Comparison of ENCODE assay signal across 10 mouse cellular contexts in genomic region chr5:149964748-149965147, GRCm38 (mm10). TPM values are rescaled to one million over a fixed set of nuclear protein-coding genes. Genes with fewer than 3 reads are reported as not detected.
A peak's percentile ranks its signal among the peaks of the same experiment; 100 is the strongest.
DNase-seq lines count a peak whose midpoint lies in the region; ATAC-seq lines count a peak whose summit lies in the region.
"Had no signal": no experiment of that assay in that cellular context is flagged by ENCODE, and none has a peak within 500 bp of the region (broad histone marks: within the 10 kb centered on the region; RNA-seq: fewer than 3 reads in every experiment).

No protein-coding gene starts in this region.

- H3K27ac ChIP-seq in embryonic facial prominence, embryonic 13.5 days, result no peak overlapping the region
- no peak overlapping the region for H3K27ac ChIP-seq in embryonic facial prominence, embryonic 10.5 days (replicated peaks)
- H3K27ac ChIP-seq in neural tube, embryonic 11.5 days (ENCODE audit: low read depth, low read length), result no peak overlapping the region
- H3K27ac ChIP-seq in limb, embryonic 13.5 days, result no peak overlapping the region

- H3K4me1 ChIP-seq in embryonic facial prominence, embryonic 13.5 days, result no peaks in the 10 kb centered on the region; the same call in 1 of the 2 replicates
- H3K4me1 ChIP-seq in embryonic facial prominence, embryonic 10.5 days, result peaks cover 8% of the 10 kb centered on the region
- no peaks in the 10 kb centered on the region for H3K4me1 ChIP-seq in neural tube, embryonic 11.5 days (ENCODE audit: control insufficient read depth, insufficient read depth, low read length)
- H3K4me1 ChIP-seq in limb, embryonic 13.5 days, result peaks cover 30% of the 10 kb centered on the region

- H3K4me3 ChIP-seq in embryonic facial prominence, embryonic 13.5 days, result no peak overlapping the region
- H3K4me3 ChIP-seq in embryonic facial prominence, embryonic 10.5 days, result no peak overlapping the region
- H3K4me3 ChIP-seq in neural tube, embryonic 11.5 days (ENCODE audit: low read depth, low read length), result no peak overlapping the region
- peak overlapping the region; percentile 12 for H3K4me3 ChIP-seq in limb, embryonic 13.5 days
- H3K4me3 ChIP-seq: layer of hippocampus, adult 2 months had no signal

- H3K36me3 ChIP-seq in embryonic facial prominence, embryonic 13.5 days, result no peaks in the 10 kb centered on the region
- H3K36me3 ChIP-seq in embryonic facial prominence, embryonic 10.5 days (replicated peaks), result no peaks in the 10 kb centered on the region
- H3K36me3 ChIP-seq in neural tube, embryonic 11.5 days (ENCODE audit: control insufficient read depth, insufficient read depth, low read length), result no peaks in the 10 kb centered on the region
- H3K36me3 ChIP-seq in limb, embryonic 13.5 days, result no peaks in the 10 kb centered on the region

- no peaks in the 10 kb centered on the region for H3K27me3 ChIP-seq in embryonic facial prominence, embryonic 13.5 days
- H3K27me3 ChIP-seq in embryonic facial prominence, embryonic 10.5 days (replicated peaks; ENCODE audit: low read depth, poor library complexity, severe bottlenecking), result no peaks in the 10 kb centered on the region
- H3K27me3 ChIP-seq in neural tube, embryonic 11.5 days (ENCODE audit: control insufficient read depth, insufficient read depth, low read length), result no peaks in the 10 kb centered on the region
- H3K27me3 ChIP-seq in limb, embryonic 13.5 days, result no peaks in the 10 kb centered on the region

- DNase-seq in embryonic facial prominence, embryonic 10.5 days (ENCODE audit: low spot score), result no peak
- no peak for DNase-seq in neural tube, embryonic 11.5 days (ENCODE audit: low spot score)
- DNase-seq in neural tube, embryonic 10.5 days (ENCODE audit: extremely low spot score, low spot score), result no peak
- DNase-seq in adrenal gland, postnatal 10 days, result no peak
- no peak for DNase-seq in cerebellum, postnatal 4 days (ENCODE audit: low spot score in 2 of 2)

- no peak for ATAC-seq in embryonic facial prominence, embryonic 13.5 days (ENCODE audit: insufficient number of reproducible peaks, insufficient read depth, low FRiP score, low TSS enrichment, low read depth)
- ATAC-seq in neural tube, embryonic 11.5 days (ENCODE audit: insufficient read depth, low FRiP score, low TSS enrichment), result no peak
- ATAC-seq in limb, embryonic 13.5 days (ENCODE audit: low FRiP score, low read depth), result no peak
- ATAC-seq in cerebellum, adult (ENCODE audit: insufficient number of reproducible peaks, low FRiP score, low TSS enrichment), result no peak
- ATAC-seq: activated CD4-positive, CD25-positive, alpha-beta regulatory T cell, adult 4 months had no signal

- 17% methylated on average over 13 of the region's 13 CpGs for WGBS in embryonic facial prominence, embryonic 13.5 days
- 27% methylated on average over 13 of the region's 13 CpGs for WGBS in embryonic facial prominence, embryonic 10.5 days
- 27% methylated on average over 13 of the region's 13 CpGs for WGBS in neural tube, embryonic 11.5 days
- 8% methylated on average over 13 of the region's 13 CpGs for WGBS in limb, embryonic 13.5 days

- no peaks in the 10 kb centered on the region for H3K9me3 ChIP-seq in embryonic facial prominence, embryonic 13.5 days
- H3K9me3 ChIP-seq in embryonic facial prominence, embryonic 10.5 days, result no peaks in the 10 kb centered on the region
- no peaks in the 10 kb centered on the region for H3K9me3 ChIP-seq in neural tube, embryonic 11.5 days (ENCODE audit: control insufficient read depth, low read length)
- H3K9me3 ChIP-seq in limb, embryonic 13.5 days, result peaks cover 5% of the 10 kb centered on the region; the same call in 1 of the 2 replicates

- no peak overlapping the region for H3K9ac ChIP-seq in embryonic facial prominence, embryonic 13.5 days
- no peak overlapping the region for H3K9ac ChIP-seq in neural tube, embryonic 11.5 days (ENCODE audit: low read length)
- no peak overlapping the region for H3K9ac ChIP-seq in limb, embryonic 13.5 days

- H3K4me2 ChIP-seq in embryonic facial prominence, embryonic 13.5 days, result peak overlapping the region; percentile 37
- peak overlapping the region; percentile 16; the same call in 1 of the 2 replicates for H3K4me2 ChIP-seq in neural tube, embryonic 11.5 days (ENCODE audit: low read depth)
- H3K4me2 ChIP-seq in limb, embryonic 13.5 days (replicated peaks), result peak overlapping the region; percentile 42

RNA-seq across cellular contexts. Expression of gene Rxfp2, which starts 53.7 kb away (rescaled TPM):
- polyA plus RNA-seq in embryonic facial prominence, embryonic 13.5 days (2015; fragmentation: Nextera tagmentation; extraction: Ambion mirVana), result 0.49 and 1.1 TPM in 2 replicates
- polyA plus RNA-seq in embryonic facial prominence, embryonic 10.5 days (2016; fragmentation: Nextera tagmentation; extraction: Ambion mirVana), result 0.21 and 0.41 TPM in 2 replicates
- 1.2 and 2.0 TPM in 2 replicates for polyA plus RNA-seq in neural tube, embryonic 11.5 days (2014; fragmentation: Nextera tagmentation; extraction: Ambion mirVana)
- 0.41 and 0.43 TPM in 2 replicates for polyA plus RNA-seq in limb, embryonic 13.5 days (2015; fragmentation: Nextera tagmentation; extraction: Ambion mirVana)
- total RNA-seq in adrenal gland, postnatal 10 days (2021), result not detected
- polyA plus RNA-seq: activated CD4-positive, CD25-positive, alpha-beta regulatory T cell, adult 4 months had no signal
